Mouse (Mus musculus): Measurements from ENCODE around the gene Pbp2. TPM values are rescaled to one million over a fixed set of nuclear protein-coding genes. Genes with fewer than 3 reads are reported as not detected.
A peak's percentile ranks its signal among the peaks of the same experiment; 100 is the strongest.

Gene Pbp2
- total and polyA plus RNA-seq, 2 experiments from 2014 or later, result not detected

DNA sequence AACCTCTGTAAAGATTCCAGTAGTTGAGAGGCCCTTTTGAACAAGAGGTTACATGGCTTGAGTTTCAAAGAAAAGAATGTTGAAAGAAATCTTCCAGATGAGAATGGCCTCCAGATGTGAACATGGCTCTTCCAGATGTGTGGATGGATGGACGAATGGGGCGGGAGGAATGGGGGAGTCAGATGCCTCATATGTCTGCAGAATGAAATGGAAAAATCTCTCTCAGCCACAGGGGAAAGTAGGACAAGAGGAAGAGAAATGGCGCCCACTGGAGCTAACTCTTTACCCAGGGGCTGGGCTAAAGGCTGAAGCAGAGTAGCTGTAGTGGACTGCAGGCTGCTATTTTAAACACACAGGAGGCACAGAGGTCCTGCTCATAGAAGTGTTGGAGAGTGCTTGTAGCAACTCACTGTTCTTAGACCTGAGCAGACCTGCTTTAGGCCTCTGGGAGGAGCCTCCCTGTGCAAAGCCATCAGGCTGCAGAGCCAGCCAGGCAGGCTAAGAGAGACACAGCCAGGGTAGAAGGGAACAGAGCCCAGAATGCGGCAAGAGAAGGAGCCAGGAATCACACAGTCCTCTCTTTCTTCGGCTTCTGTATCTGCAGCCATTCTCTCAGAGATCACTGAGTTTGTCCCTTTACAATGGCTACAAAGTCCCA is 23.9 kb upstream of the Pbp2 start:
- Histone ChIP-seq H3K4me3 (ENCODE audit: low read depth, low read length) (no peak overlapping the region), H3K9me3 (ENCODE audit: low read length) (no peaks in the 10 kb centered on the region), H3K4me1 (ENCODE audit: insufficient read depth) (peaks cover 10% of the 10 kb centered on the region; the same call in 1 of the 2 replicates), H3K4me2 (ENCODE audit: low read depth) (no peak overlapping the region), H3K9ac (no peak overlapping the region), H3K27ac (ENCODE audit: low read depth, low read length) (no peak overlapping the region), H3K27me3 (ENCODE audit: insufficient read depth, low read length) (no peaks in the 10 kb centered on the region), H3K36me3 (ENCODE audit: insufficient read depth) (no peaks in the 10 kb centered on the region)
- 67% methylated on average over 5 of the region's 5 CpGs for WGBS
- 0 out of 2 replicates have a peak, but pooled peaks have one; percentile 2 for TF ChIP-seq CTCF (IDR thresholded peaks at IDR 0.05; ENCODE audit: low read depth)
- ATAC-seq, result peak; percentile 79
- DNase-seq, result peak; percentile 34

DNA sequence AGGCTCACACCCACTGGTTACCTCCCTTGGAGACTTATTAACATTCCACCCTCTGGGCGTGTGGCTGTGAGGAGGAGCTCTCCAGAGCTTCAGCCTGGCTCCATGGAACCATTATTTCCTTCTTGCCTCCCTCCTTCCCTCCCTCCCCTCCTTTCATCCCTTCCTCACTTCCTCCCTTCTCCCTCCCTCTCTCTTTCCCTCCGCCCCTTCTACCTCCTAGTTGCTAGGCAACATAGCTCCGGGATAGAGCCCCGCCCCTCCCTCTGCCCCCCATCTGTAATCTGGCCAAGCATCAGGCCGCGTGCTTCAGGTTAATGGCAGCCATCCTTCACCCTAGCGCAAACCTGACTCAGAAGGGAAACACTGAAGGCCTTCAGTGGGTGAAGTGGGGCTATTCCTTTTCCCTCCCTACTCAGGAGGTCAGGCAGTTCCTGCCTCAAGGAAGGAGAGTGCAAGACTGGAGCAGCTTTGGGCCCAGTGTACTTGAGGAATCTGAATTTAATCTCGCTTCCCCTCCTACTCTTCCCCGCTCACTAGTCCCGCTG is 22.6 kb upstream of the Pbp2 start:
- TF ChIP-seq CTCF (IDR thresholded peaks at IDR 0.05; ENCODE audit: low read depth), result no peak
- H3K4me1 ChIP-seq (ENCODE audit: insufficient read depth), result peaks cover 10% of the 10 kb centered on the region; the same call in 1 of the 2 replicates
- no peaks in the 10 kb centered on the region for H3K36me3 ChIP-seq (ENCODE audit: insufficient read depth)
- H3K9ac ChIP-seq, result no peak overlapping the region
- H3K27me3 ChIP-seq (ENCODE audit: insufficient read depth, low read length), result no peaks in the 10 kb centered on the region
- DNase-seq, result peak; percentile 25
- peak; percentile 42; the same call in 1 of the 2 replicates for ATAC-seq
- H3K4me2 ChIP-seq (ENCODE audit: low read depth), result no peak overlapping the region
- 23% methylated on average over 10 of the region's 10 CpGs for WGBS
- H3K9me3 ChIP-seq (ENCODE audit: low read length), result no peaks in the 10 kb centered on the region
- no peak overlapping the region for H3K4me3 ChIP-seq (ENCODE audit: low read depth, low read length)
- H3K27ac ChIP-seq (ENCODE audit: low read depth, low read length), result no peak overlapping the region

DNA sequence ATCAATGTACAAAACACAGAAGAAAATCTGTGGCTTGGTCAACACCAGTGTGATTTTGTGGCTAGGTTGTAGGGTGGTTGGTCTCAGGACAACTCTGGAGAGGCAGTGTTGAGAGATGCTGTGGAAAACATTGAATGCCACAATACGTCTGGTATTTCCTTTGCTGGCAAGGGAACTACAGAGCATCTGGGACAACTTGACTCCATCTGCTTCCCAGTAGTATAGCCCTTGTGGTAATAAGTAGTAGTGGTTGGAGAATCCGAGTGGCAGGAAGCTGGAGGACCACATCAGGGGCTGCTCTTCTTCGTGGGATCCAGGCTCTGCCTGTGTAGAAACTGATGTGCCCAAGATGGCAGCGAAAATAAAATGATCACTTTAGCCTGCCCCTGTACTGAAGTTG is 21.7 kb upstream of the Pbp2 start:
- DNase-seq (peak; percentile 51), ATAC-seq (0 out of 2 replicates have a peak, but pooled peaks have one; percentile 48)
- no peaks in the 10 kb centered on the region for H3K27me3 ChIP-seq (ENCODE audit: insufficient read depth, low read length)
- H3K4me3 ChIP-seq (ENCODE audit: low read depth, low read length), result no peak overlapping the region
- H3K9ac ChIP-seq, result no peak overlapping the region
- peaks cover 10% of the 10 kb centered on the region; the same call in 1 of the 2 replicates for H3K4me1 ChIP-seq (ENCODE audit: insufficient read depth)
- H3K27ac ChIP-seq (ENCODE audit: low read depth, low read length), result no peak overlapping the region
- H3K36me3 ChIP-seq (ENCODE audit: insufficient read depth), result no peaks in the 10 kb centered on the region
- H3K4me2 ChIP-seq (ENCODE audit: low read depth), result no peak overlapping the region
- TF ChIP-seq CTCF (IDR thresholded peaks at IDR 0.05; ENCODE audit: low read depth), result 0 out of 2 replicates have a peak, but pooled peaks have one; percentile 14
- H3K9me3 ChIP-seq (ENCODE audit: low read length), result no peaks in the 10 kb centered on the region
- WGBS, result 69% methylated on average over 4 of the region's 4 CpGs

DNA sequence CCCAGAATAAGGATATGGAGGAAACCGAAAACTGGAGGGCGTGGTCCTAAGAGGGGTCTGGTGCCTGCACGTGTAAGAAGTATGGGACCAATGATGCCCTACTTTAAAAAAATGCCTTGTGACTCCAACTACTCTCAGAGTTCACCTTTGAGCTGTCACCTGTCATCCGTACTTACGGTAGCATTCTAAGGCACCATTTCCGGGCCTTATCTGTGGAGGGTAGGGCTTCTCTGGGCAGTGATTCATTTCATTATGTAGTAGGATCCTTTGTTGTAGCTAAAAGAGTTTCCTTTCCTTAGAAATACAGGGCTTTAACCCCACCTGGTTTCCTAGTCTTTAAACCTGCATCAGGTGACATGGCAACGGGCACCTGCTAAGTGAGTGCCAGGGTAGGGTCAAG is 16.6 kb upstream of the Pbp2 start:
- Histone ChIP-seq H3K36me3 (ENCODE audit: insufficient read depth) (no peaks in the 10 kb centered on the region), H3K27me3 (ENCODE audit: insufficient read depth, low read length) (no peaks in the 10 kb centered on the region), H3K27ac (ENCODE audit: low read depth, low read length) (no peak overlapping the region), H3K9me3 (ENCODE audit: low read length) (no peaks in the 10 kb centered on the region), H3K4me1 (ENCODE audit: insufficient read depth) (no peaks in the 10 kb centered on the region), H3K4me3 (ENCODE audit: low read depth, low read length) (no peak overlapping the region), H3K9ac (no peak overlapping the region), H3K4me2 (ENCODE audit: low read depth) (no peak overlapping the region)
- TF ChIP-seq CTCF (IDR thresholded peaks at IDR 0.05; ENCODE audit: low read depth), result no peak
- 93% methylated on average over 7 of the region's 7 CpGs for WGBS
- no peak for ATAC-seq
- DNase-seq, result no peak

DNA sequence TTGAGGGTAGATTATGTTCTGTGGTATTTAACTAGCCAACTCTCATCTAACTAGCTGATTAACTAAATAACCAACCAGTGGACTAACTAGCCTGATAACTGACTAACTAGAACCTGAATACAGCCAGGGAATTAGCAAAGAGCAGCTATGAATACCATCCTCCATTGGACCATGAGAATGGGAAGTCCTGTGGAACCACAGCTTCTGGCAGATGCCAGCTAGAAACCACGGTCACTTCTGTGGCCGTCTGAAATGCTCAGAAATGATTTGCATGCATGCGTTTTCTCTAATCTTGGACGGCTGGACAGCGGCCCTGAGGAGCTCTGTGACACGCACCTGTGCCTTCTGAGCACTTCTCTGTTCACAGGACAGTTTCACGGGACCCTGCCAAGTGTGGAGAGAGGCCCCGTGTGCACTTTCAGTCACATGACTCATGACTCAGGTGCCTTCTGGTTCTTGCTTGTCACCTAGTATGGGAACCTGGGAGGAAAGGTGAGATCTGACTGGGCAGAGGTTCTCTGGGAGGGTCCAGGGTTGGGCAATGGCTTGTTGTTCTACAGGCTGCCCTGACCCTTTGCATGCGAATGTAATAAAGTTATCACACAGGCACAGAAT is 14.6 kb upstream of the Pbp2 start:
- H3K36me3 ChIP-seq (ENCODE audit: insufficient read depth), result no peaks in the 10 kb centered on the region
- ATAC-seq (no peak), DNase-seq (no peak)
- H3K27ac ChIP-seq (ENCODE audit: low read depth, low read length), result no peak overlapping the region
- 84% methylated on average over 9 of the region's 9 CpGs for WGBS
- H3K4me1 ChIP-seq (ENCODE audit: insufficient read depth), result no peaks in the 10 kb centered on the region
- H3K4me3 ChIP-seq (ENCODE audit: low read depth, low read length), result no peak overlapping the region
- no peak for TF ChIP-seq CTCF (IDR thresholded peaks at IDR 0.05; ENCODE audit: low read depth)
- H3K9ac ChIP-seq, result no peak overlapping the region
- H3K27me3 ChIP-seq (ENCODE audit: insufficient read depth, low read length), result no peaks in the 10 kb centered on the region
- no peak overlapping the region for H3K4me2 ChIP-seq (ENCODE audit: low read depth)
- no peaks in the 10 kb centered on the region for H3K9me3 ChIP-seq (ENCODE audit: low read length)

DNA sequence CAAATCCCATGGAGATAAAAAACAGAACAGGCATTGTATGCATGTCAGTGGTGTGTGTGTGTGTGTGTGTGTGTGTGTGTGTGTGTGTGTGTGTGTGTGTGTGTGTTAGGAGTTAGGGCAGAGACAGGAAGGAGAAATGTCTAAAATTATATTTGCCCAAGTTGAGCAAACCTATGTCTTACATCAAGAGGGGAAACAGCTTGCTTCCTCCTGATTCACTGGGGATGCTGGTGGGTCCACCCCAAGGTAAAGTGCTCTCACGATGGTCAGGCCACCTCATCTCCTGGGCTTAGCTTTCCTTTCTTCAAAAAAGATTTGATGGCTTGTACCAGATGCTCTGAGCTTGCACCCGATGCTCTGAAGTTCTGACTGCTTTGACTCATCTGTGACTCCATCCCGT is 13.9 kb upstream of the Pbp2 start:
- no peak for TF ChIP-seq CTCF (IDR thresholded peaks at IDR 0.05; ENCODE audit: low read depth)
- Histone ChIP-seq H3K4me2 (ENCODE audit: low read depth) (no peak overlapping the region), H3K4me1 (ENCODE audit: insufficient read depth) (no peaks in the 10 kb centered on the region), H3K27me3 (ENCODE audit: insufficient read depth, low read length) (no peaks in the 10 kb centered on the region), H3K4me3 (ENCODE audit: low read depth, low read length) (no peak overlapping the region), H3K36me3 (ENCODE audit: insufficient read depth) (no peaks in the 10 kb centered on the region), H3K9ac (no peak overlapping the region), H3K27ac (ENCODE audit: low read depth, low read length) (no peak overlapping the region), H3K9me3 (ENCODE audit: low read length) (no peaks in the 10 kb centered on the region)
- DNase-seq (no peak), ATAC-seq (no peak)
- WGBS, result 74% methylated on average over 3 of the region's 3 CpGs
